Mouse (Mus musculus) olfactory bulb, adult 2 months (tissue): Measurements from ENCODE around the gene Unc13d.

Source experiments
- CTCF ChIP-seq: fragments of 200-500 bp; IDR thresholded peaks from 2 replicates; pipeline ENCODE4 v1.5.1; 2012; ENCODE audit warnings: low read depth, mild to moderate bottlenecking, low read length, moderate library complexity; ENCODE audit not compliant: insufficient read depth
- POLR2A ChIP-seq: fragments of 200-500 bp; IDR thresholded peaks from 2 replicates; pipeline ENCODE4 v1.6.1; 2012; ENCODE audit warnings: mild to moderate bottlenecking, low read depth, low read length, moderate library complexity; ENCODE audit not compliant: insufficient read depth

DNA sequence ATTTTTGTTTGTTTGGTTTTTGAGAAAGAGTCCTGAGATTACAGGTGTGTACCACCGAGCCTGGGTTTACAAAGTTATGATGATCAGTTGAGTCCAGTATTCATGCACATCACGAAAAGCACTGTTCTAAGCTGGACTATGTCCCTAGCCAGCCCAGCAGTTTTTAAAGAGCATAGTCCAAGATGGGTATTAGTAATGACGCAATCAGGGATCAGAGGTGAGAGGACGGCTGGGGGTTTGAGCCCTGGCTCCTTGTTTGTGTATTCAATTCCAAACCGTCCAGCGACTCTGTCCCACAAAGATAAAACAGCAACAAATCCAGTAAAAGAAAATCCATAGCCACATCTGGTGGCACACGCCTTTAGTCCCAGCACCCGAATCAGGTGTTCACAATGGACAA lies 10.4 kb upstream of the Unc13d start:
- TF ChIP-seq CTCF (no peak), POLR2A (no peak)
